Mouse (Mus musculus): ENCODE results near the gene Rhno1. TPM values are rescaled to one million over a fixed set of nuclear protein-coding genes. Genes with fewer than 3 reads are reported as not detected.

Gene Rhno1
- total RNA-seq, 2 experiments from 2014 or later: 15.7 to 17.2 TPM

- DNase-seq (ENCODE audit: low spot score in 2 of 2): no peak
- intact Hi-C loops (cut with DNase I): loop anchor here (5.0 kb wide), 1 partner anchor 48 kb away; no protein-coding TSS in a partner anchor
Measured at GRCm38 (mm10) chr6:128364721-128365120, 2.0 kb upstream of the Rhno1 start.

- peak in 1 of 2 experiments; percentile 18 for DNase-seq (ENCODE audit: low spot score in 2 of 2)
- intact Hi-C loops (cut with DNase I): loop anchor here (5.0 kb wide), 1 partner anchor 49 kb away; no protein-coding TSS in a partner anchor
Measured at GRCm38 (mm10) chr6:128363007-128363825, 505 bp upstream of the Rhno1 start.

GRCm38 (mm10) chr6:128361901-128362300 is 810 bp downstream of the Rhno1 start:
- intact Hi-C loops (cut with DNase I): loop anchor here (5.0 kb wide), 1 partner anchor 50 kb away; no protein-coding TSS in a partner anchor
- no peak for DNase-seq (ENCODE audit: low spot score in 2 of 2)

- peak; percentile 72 to 75 for DNase-seq (ENCODE audit: low spot score in 2 of 2)
- intact Hi-C loops (cut with DNase I): loop anchor here (1.0 to 5.0 kb wide), 2 partner anchors 41 to 127 kb away; no protein-coding TSS in a partner anchor
Measured at GRCm38 (mm10) chr6:128358999-128359398, 3.7 kb downstream of the Rhno1 start.

GRCm38 (mm10) chr6:128355726-128356416 is 6.8 kb downstream of the Rhno1 start, which contains the start of gene Tulp3:
Gene Tulp3 (minus strand): TSS chr6:128355851.
- intact Hi-C loops (cut with DNase I): loop anchor here (2.0 to 5.0 kb wide), 2 partner anchors 124 to 155 kb away; no protein-coding TSS in a partner anchor
- peak; percentile 95 to 98 for DNase-seq (ENCODE audit: low spot score in 2 of 2)

- peak; percentile 51 to 55 for DNase-seq (ENCODE audit: low spot score in 2 of 2)
- intact Hi-C loops (cut with DNase I): loop anchor here (5.0 kb wide), 1 partner anchor 123 kb away; no protein-coding TSS in a partner anchor
Measured at GRCm38 (mm10) chr6:128355201-128355681, 7.5 kb downstream of the Rhno1 start.

- intact Hi-C loops (cut with DNase I): no loop called here
Measured at GRCm38 (mm10) chr6:128354140-128354539, 8.6 kb downstream of the Rhno1 start.

GRCm38 (mm10) chr6:128349711-128350110 is 13.0 kb downstream of the Rhno1 start:
- intact Hi-C loops (cut with DNase I): no loop called here
- peak in 1 of 2 experiments; percentile 47 for DNase-seq (ENCODE audit: low spot score in 2 of 2)

More at GRCm38 (mm10) chr6:128354140-128354539, 8.6 kb downstream of the Rhno1 start:
- DNase-seq (ENCODE audit: low spot score in 2 of 2): no peak

GRCm38 (mm10) chr6:128346782-128347181 is 15.9 kb downstream of the Rhno1 start:
- intact Hi-C loops (cut with DNase I): no loop called here

GRCm38 (mm10) chr6:128345623-128346022 is 17.1 kb downstream of the Rhno1 start:
- DNase-seq (ENCODE audit: low spot score in 2 of 2): no peak
- intact Hi-C loops (cut with DNase I): no loop called here

More at GRCm38 (mm10) chr6:128346782-128347181, 15.9 kb downstream of the Rhno1 start:
- DNase-seq (ENCODE audit: low spot score in 2 of 2): peak in 1 of 2 experiments; percentile 53

GRCm38 (mm10) chr6:128341956-128342723 is 20.6 kb downstream of the Rhno1 start:
- no peak for DNase-seq (ENCODE audit: low spot score in 2 of 2)
- intact Hi-C loops (cut with DNase I): no loop called here

GRCm38 (mm10) chr6:128338876-128339275 is 23.8 kb downstream of the Rhno1 start:
- DNase-seq (ENCODE audit: low spot score in 2 of 2): no peak
- intact Hi-C loops (cut with DNase I): no loop called here

GRCm38 (mm10) chr6:128337467-128337866 is 25.2 kb downstream of the Rhno1 start:
- intact Hi-C loops (cut with DNase I): no loop called here
- no peak for DNase-seq (ENCODE audit: low spot score in 2 of 2)

GRCm38 (mm10) chr6:128334397-128335124 is 28.1 kb downstream of the Rhno1 start:
- intact Hi-C loops (cut with DNase I): no loop called here
- peak; percentile 49 to 78 for DNase-seq (ENCODE audit: low spot score in 2 of 2)

- peak; percentile 77 to 78 for DNase-seq (ENCODE audit: low spot score in 2 of 2)
- intact Hi-C loops (cut with DNase I): loop anchor here (1.0 to 5.0 kb wide), 2 partner anchors 41 to 94 kb away; no protein-coding TSS in a partner anchor
Measured at GRCm38 (mm10) chr6:128318317-128318716, 44.4 kb downstream of the Rhno1 start.

- DNase-seq (ENCODE audit: low spot score in 2 of 2): no peak
- intact Hi-C loops (cut with DNase I): loop anchor here (5.0 kb wide), 1 partner anchor 97 kb away; no protein-coding TSS in a partner anchor
Measured at GRCm38 (mm10) chr6:128315597-128315996, 47.1 kb downstream of the Rhno1 start.

GRCm38 (mm10) chr6:128314796-128315195 is 47.9 kb downstream of the Rhno1 start:
- no peak for DNase-seq (ENCODE audit: low spot score in 2 of 2)
- intact Hi-C loops (cut with DNase I): loop anchor here (5.0 kb wide), 1 partner anchor 98 kb away; no protein-coding TSS in a partner anchor

GRCm38 (mm10) chr6:128308311-128308710 is 54.4 kb downstream of the Rhno1 start:
- peak; percentile 28 to 33 for DNase-seq (ENCODE audit: low spot score in 2 of 2)
- intact Hi-C loops (cut with DNase I): loop anchor here (1.0 kb wide), 1 partner anchor 74 kb away; no protein-coding TSS in a partner anchor

Measured in left cerebral cortex, postnatal 25 days (tissue).